Mouse (Mus musculus): ENCODE results near the gene Shld2. TPM values are rescaled to one million over a fixed set of nuclear protein-coding genes. Genes with fewer than 3 reads are reported as not detected.

The Shld2 gene
- polyA plus RNA-seq, 1 experiment from 2014 or later = 13.6 TPM

- no peak overlapping the region for H3K4me2 ChIP-seq (ENCODE audit: low read depth, low read length)
- H3K9me3 ChIP-seq (ENCODE audit: low read length) = no peaks in the 10 kb centered on the region
- no peak overlapping the region for H3K9ac ChIP-seq (replicated peaks)
- WGBS (ENCODE audit: insufficient replicate concordance) = 85% methylated on average over 3 of the region's 3 CpGs
- H3K27me3 ChIP-seq (ENCODE audit: insufficient read depth, low read length) = no peaks in the 10 kb centered on the region
- H3K4me3 ChIP-seq (ENCODE audit: low read depth, low read length) = no peak overlapping the region
- ATAC-seq = no peak
- TF ChIP-seq CTCF (IDR thresholded peaks at IDR 0.05; ENCODE audit: low read depth) (no peak), EP300 (IDR thresholded peaks at IDR 0.05; ENCODE audit: low read depth) (no peak)
- H3K4me1 ChIP-seq (ENCODE audit: insufficient read depth) = peaks cover 25% of the 10 kb centered on the region
- DNase-seq = no peak
- H3K27ac ChIP-seq (ENCODE audit: low read depth) = no peak overlapping the region
- H3K36me3 ChIP-seq (replicated peaks; ENCODE audit: insufficient read depth, low read length) = no peaks in the 10 kb centered on the region
Measured at GRCm38 (mm10) chr14:34353326-34353725, 43.0 kb upstream of the Shld2 start.

- Histone ChIP-seq H3K27me3 (ENCODE audit: insufficient read depth, low read length) (no peaks in the 10 kb centered on the region), H3K4me3 (ENCODE audit: low read depth, low read length) (no peak overlapping the region), H3K4me1 (ENCODE audit: insufficient read depth) (peaks cover 25% of the 10 kb centered on the region), H3K4me2 (ENCODE audit: low read depth, low read length) (no peak overlapping the region), H3K27ac (ENCODE audit: low read depth) (peak overlapping the region; percentile 85; the same call in 1 of the 2 replicates), H3K36me3 (replicated peaks; ENCODE audit: insufficient read depth, low read length) (no peaks in the 10 kb centered on the region), H3K9me3 (ENCODE audit: low read length) (no peaks in the 10 kb centered on the region), H3K9ac (replicated peaks) (no peak overlapping the region)
- TF ChIP-seq CTCF (IDR thresholded peaks at IDR 0.05; ENCODE audit: low read depth) (no peak), EP300 (IDR thresholded peaks at IDR 0.05; ENCODE audit: low read depth) (no peak)
- ATAC-seq (no peak), DNase-seq (no peak)
- WGBS (ENCODE audit: insufficient replicate concordance) = 60% methylated on average over 6 of the region's 6 CpGs
Measured at GRCm38 (mm10) chr14:34352523-34352922, 42.2 kb upstream of the Shld2 start.

DNA sequence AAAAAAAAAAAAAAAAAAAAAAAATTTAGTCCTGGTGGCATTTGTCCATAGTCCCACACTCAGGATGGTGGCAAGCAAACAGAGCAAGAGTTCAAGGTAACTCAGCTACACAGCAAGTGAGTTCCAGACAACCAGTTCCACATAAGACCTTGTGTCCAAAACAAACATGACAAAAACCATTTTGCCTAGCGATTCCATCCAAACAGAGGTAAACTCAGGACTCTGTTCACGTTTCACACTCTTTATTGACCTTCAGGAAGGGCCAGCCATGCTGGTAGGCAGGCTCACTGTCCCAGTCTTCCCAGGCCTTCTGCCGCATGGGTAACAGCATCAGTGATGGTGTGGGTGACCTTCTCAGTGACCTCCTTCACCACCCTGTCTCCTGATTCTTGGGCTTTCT, 41.4 kb upstream of the Shld2 start:
- no peak overlapping the region for H3K9ac ChIP-seq (replicated peaks)
- H3K4me1 ChIP-seq (ENCODE audit: insufficient read depth) = peaks cover 20% of the 10 kb centered on the region
- no peaks in the 10 kb centered on the region for H3K27me3 ChIP-seq (ENCODE audit: insufficient read depth, low read length)
- WGBS (ENCODE audit: insufficient replicate concordance) = 71% methylated on average over 3 of the region's 3 CpGs
- no peak overlapping the region for H3K4me2 ChIP-seq (ENCODE audit: low read depth, low read length)
- ATAC-seq = peak; percentile 72
- no peaks in the 10 kb centered on the region for H3K36me3 ChIP-seq (replicated peaks; ENCODE audit: insufficient read depth, low read length)
- no peak for TF ChIP-seq CTCF (IDR thresholded peaks at IDR 0.05; ENCODE audit: low read depth)
- peak; percentile 51; the same call in 1 of the 2 replicates for TF ChIP-seq EP300 (IDR thresholded peaks at IDR 0.05; ENCODE audit: low read depth)
- no peaks in the 10 kb centered on the region for H3K9me3 ChIP-seq (ENCODE audit: low read length)
- H3K4me3 ChIP-seq (ENCODE audit: low read depth, low read length) = no peak overlapping the region
- peak overlapping the region; percentile 85 for H3K27ac ChIP-seq (ENCODE audit: low read depth)
- DNase-seq = no peak

DNA sequence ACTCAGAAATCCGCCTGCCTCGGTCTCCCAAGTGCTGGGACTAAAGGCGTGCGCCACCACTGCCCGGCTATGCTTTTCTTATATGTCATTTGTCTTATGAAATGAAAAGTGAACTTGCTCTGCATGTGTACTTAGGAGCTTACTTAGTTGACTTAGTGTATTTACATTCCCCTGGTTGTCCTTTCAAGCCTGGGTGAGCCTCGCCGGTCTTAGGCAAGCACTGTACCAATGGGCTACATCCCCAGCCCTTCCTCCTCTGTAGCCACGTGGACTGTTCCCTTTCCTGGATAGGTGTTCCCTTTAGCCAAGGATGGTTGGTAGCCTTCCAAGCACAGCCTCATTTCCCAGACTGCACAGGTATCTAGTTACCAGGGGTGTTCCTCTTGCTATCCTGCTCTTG, 38.7 kb upstream of the Shld2 start:
- DNase-seq = peak; percentile 75
- H3K27ac ChIP-seq (ENCODE audit: low read depth) = peak overlapping the region; percentile 84
- TF ChIP-seq CTCF (IDR thresholded peaks at IDR 0.05; ENCODE audit: low read depth) (no peak), EP300 (IDR thresholded peaks at IDR 0.05; ENCODE audit: low read depth) (peak; percentile 53; the same call in 1 of the 2 replicates)
- no peaks in the 10 kb centered on the region for H3K27me3 ChIP-seq (ENCODE audit: insufficient read depth, low read length)
- 61% methylated on average over 8 of the region's 8 CpGs for WGBS (ENCODE audit: insufficient replicate concordance)
- H3K36me3 ChIP-seq (replicated peaks; ENCODE audit: insufficient read depth, low read length) = peaks cover 5% of the 10 kb centered on the region
- peaks cover 9% of the 10 kb centered on the region for H3K4me1 ChIP-seq (ENCODE audit: insufficient read depth)
- H3K4me3 ChIP-seq (ENCODE audit: low read depth, low read length) = no peak overlapping the region
- no peak overlapping the region for H3K4me2 ChIP-seq (ENCODE audit: low read depth, low read length)
- peak; percentile 88 for ATAC-seq
- H3K9me3 ChIP-seq (ENCODE audit: low read length) = no peaks in the 10 kb centered on the region
- no peak overlapping the region for H3K9ac ChIP-seq (replicated peaks)

DNA sequence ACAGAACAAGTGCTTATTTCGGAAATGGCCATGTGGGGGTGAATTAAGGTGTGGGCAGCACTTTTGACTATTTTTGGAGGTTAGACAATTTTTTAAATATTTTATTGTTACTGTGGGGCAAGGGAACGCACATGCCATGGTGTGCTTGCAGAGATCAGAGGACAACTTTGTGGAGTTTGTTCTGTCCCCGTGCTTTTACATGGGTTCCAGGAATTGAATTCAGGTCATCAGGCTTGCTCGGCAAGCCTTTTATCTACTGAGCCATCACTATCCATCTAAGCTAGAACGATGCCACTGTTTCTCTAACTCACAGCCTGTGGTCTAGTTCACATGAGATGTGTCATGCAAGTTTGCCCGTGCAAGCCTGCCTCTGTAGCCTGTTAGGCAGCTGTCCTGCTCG, 38.0 kb upstream of the Shld2 start:
- 50% methylated on average over 7 of the region's 7 CpGs for WGBS (ENCODE audit: insufficient replicate concordance)
- no peak for DNase-seq
- Histone ChIP-seq H3K9ac (replicated peaks) (no peak overlapping the region), H3K4me2 (ENCODE audit: low read depth, low read length) (no peak overlapping the region), H3K36me3 (replicated peaks; ENCODE audit: insufficient read depth, low read length) (peaks cover 8% of the 10 kb centered on the region), H3K27me3 (ENCODE audit: insufficient read depth, low read length) (no peaks in the 10 kb centered on the region), H3K9me3 (ENCODE audit: low read length) (no peaks in the 10 kb centered on the region), H3K27ac (ENCODE audit: low read depth) (peak overlapping the region; percentile 84), H3K4me1 (ENCODE audit: insufficient read depth) (peaks cover 9% of the 10 kb centered on the region), H3K4me3 (ENCODE audit: low read depth, low read length) (no peak overlapping the region)
- ATAC-seq = no peak
- TF ChIP-seq EP300 (IDR thresholded peaks at IDR 0.05; ENCODE audit: low read depth) (no peak), CTCF (IDR thresholded peaks at IDR 0.05; ENCODE audit: low read depth) (no peak)

GRCm38 (mm10) chr14:34347084-34347483, 36.8 kb upstream of the Shld2 start:
- Histone ChIP-seq H3K4me3 (ENCODE audit: low read depth, low read length) (no peak overlapping the region), H3K27me3 (ENCODE audit: insufficient read depth, low read length) (no peaks in the 10 kb centered on the region), H3K4me2 (ENCODE audit: low read depth, low read length) (no peak overlapping the region), H3K9me3 (ENCODE audit: low read length) (no peaks in the 10 kb centered on the region), H3K4me1 (ENCODE audit: insufficient read depth) (peaks cover 4% of the 10 kb centered on the region; the same call in 1 of the 2 replicates), H3K36me3 (replicated peaks; ENCODE audit: insufficient read depth, low read length) (peaks cover 20% of the 10 kb centered on the region), H3K27ac (ENCODE audit: low read depth) (no peak overlapping the region; the same call in 1 of the 2 replicates), H3K9ac (replicated peaks) (no peak overlapping the region)
- 85% methylated on average over 5 of the region's 5 CpGs for WGBS (ENCODE audit: insufficient replicate concordance)
- DNase-seq = no peak
- no peak for TF ChIP-seq CTCF (IDR thresholded peaks at IDR 0.05; ENCODE audit: low read depth)
- TF ChIP-seq EP300 (IDR thresholded peaks at IDR 0.05; ENCODE audit: low read depth) = no peak
- ATAC-seq = no peak

Measured in liver, postnatal 0 days (tissue).